Mouse (Mus musculus): ENCODE data around the gene Rbm10.

DNA sequence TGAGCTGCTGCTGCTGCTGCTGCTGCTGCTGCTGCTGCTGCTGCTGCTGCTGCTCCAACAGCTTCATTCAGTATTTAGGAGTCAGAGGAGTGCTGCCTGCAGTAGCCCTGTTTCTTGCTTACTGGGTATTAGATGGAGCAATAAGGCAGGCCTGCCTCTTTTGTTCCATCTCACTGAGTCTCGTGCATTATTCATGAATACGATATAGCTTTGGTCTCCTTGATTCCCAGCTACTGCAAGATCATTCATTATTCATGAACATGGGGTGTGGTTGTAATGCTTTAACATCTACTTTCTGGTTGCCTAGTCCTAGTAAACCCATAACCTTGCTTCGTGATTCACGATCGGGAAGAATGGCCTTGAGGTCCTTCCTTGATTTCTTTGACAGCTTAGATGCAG, 45.0 kb downstream of the Rbm10 start:
- TF ChIP-seq CTCF (IDR thresholded peaks at IDR 0.05; ENCODE audit: extremely low read depth, insufficient read depth, low read length): no peak
- no peak for TF ChIP-seq POLR2A (IDR thresholded peaks at IDR 0.05; ENCODE audit: extremely low read depth, insufficient read depth, low read length)
